Mouse (Mus musculus) adrenal gland, postnatal 14 days (tissue): ENCODE results near the gene Phf21b. TPM values are rescaled to one million over a fixed set of nuclear protein-coding genes. Genes with fewer than 3 reads are reported as not detected.

Source experiments
- total RNA-seq: library from RNA; stranded (reverse); gene quantifications from 2 replicates; pipeline ENCODE4 v1.2.3, GENCODE M21; 2021

Gene Phf21b
- total RNA-seq, 1 experiment from 2014 or later: 2.3 TPM

Other genes with a start within 250 kb of the Phf21b start
- gene Prr5, start 186.4 kb downstream of the Phf21b start, total RNA-seq: 7.1 and 8.7 TPM in 2 replicates
- gene Arhgap8, start 136.0 kb downstream of the Phf21b start, total RNA-seq: 0.83 and 1.2 TPM in 2 replicates
- 0.30 TPM in 2 replicates for gene Gm29666, start 64.0 kb upstream of the Phf21b start, total RNA-seq
- gene Nup50, start 67.4 kb upstream of the Phf21b start, total RNA-seq: 30.9 and 33.1 TPM in 2 replicates
- gene 5031439G07Rik, start 132.5 kb upstream of the Phf21b start, total RNA-seq: 24.9 and 32.2 TPM in 2 replicates
- gene Upk3a, start 161.1 kb upstream of the Phf21b start, total RNA-seq: not detected in 2 replicates
- gene Fam118a, start 172.9 kb upstream of the Phf21b start, total RNA-seq: 12.6 and 15.5 TPM in 2 replicates